Mouse (Mus musculus) limb, embryonic 12.5 days (tissue): ENCODE results near the gene Zfp787. TPM values are rescaled to one million over a fixed set of nuclear protein-coding genes. Genes with fewer than 3 reads are reported as not detected.

Source experiments
- ATAC-seq: fragments of 200-750 bp; cut with Nextera tagmentation; 2 replicates; pipeline ENCODE4 v1.8.0; 2017; ENCODE audit warnings: low read depth, moderate TSS enrichment; ENCODE audit not compliant: insufficient number of reproducible peaks, insufficient read depth, low FRiP score, low TSS enrichment
- H3K27ac ChIP-seq: fragments of 300-500 bp; sonication (generic); 2 replicates; pipeline ENCODE4 v1.5.1; 2016; ENCODE audit warnings: mild to moderate bottlenecking, moderate library complexity
- H3K27me3 ChIP-seq: fragments of 300-500 bp; sonication (generic); 2 replicates; pipeline ENCODE4 v1.6.1; 2016; ENCODE audit warnings: mild to moderate bottlenecking, moderate library complexity
- H3K36me3 ChIP-seq: fragments of 300-500 bp; sonication (generic); 2 replicates; pipeline ENCODE4 v1.6.1; 2016; ENCODE audit warnings: mild to moderate bottlenecking, moderate library complexity
- H3K4me1 ChIP-seq: fragments of 300-500 bp; sonication (generic); replicated peaks from 2 replicates; pipeline ENCODE4 v1.6.1; 2016
- H3K4me2 ChIP-seq: fragments of 300-500 bp; sonication (generic); 2 replicates; pipeline ENCODE4 v1.6.1; 2016; ENCODE audit warnings: mild to moderate bottlenecking, moderate library complexity
- H3K4me3 ChIP-seq: fragments of 300-500 bp; sonication (generic); replicated peaks from 2 replicates; pipeline ENCODE4 v1.5.1; 2016; ENCODE audit warnings: mild to moderate bottlenecking
- H3K9ac ChIP-seq: fragments of 300-500 bp; sonication (generic); replicated peaks from 2 replicates; pipeline ENCODE4 v1.6.1; 2016; ENCODE audit warnings: mild to moderate bottlenecking, moderate library complexity
- H3K9me3 ChIP-seq: fragments of 300-500 bp; sonication (generic); 2 replicates; pipeline ENCODE4 v1.6.1; 2016; ENCODE audit warnings: mild to moderate bottlenecking, moderate library complexity
- WGBS: fragments of 180-500 bp; shearing (Covaris S2); methylation state at CpG from one replicate; pipeline ENCODE4 v1.1.7; 2016; 5-methylcytosine and 5-hydroxymethylcytosine counted together
- polyA plus RNA-seq: library from polyadenylated mRNA; unstranded; fragments of >200 nt; fragmentation: Nextera tagmentation; extraction: Ambion mirVana; gene quantifications from 2 replicates; pipeline ENCODE4 v1.2.1, GENCODE M21; 2016

The Zfp787 gene
- polyA plus RNA-seq, 1 experiment from 2014 or later, result 36.1 TPM

DNA sequence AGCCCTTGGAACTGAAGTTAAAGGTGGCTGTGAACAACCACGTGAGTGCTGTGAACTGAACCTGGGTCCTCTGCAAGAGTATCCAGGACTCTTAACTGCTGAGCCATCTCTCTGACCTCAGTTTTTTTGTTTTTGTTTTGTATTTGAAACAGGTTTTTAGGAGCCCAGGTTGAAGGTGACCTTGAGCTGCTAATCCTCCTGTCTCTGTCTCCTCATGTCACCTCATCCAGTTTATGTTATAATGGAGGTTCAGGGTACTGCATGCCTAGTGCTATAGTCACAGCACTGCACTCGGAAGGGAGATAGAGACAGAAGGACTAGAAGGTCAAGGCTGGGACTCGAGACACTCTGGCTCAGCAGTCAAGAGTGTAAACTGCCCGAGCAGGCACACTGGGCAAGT lies 6.4 kb upstream of the Zfp787 start:
- no peaks in the 10 kb centered on the region for H3K9me3 ChIP-seq
- no peak for ATAC-seq
- H3K9ac ChIP-seq, result no peak overlapping the region
- 67% methylated on average over 4 of the region's 4 CpGs for WGBS
- H3K4me3 ChIP-seq, result no peak overlapping the region
- H3K36me3 ChIP-seq, result no peaks in the 10 kb centered on the region
- H3K27ac ChIP-seq, result no peak overlapping the region
- no peaks in the 10 kb centered on the region for H3K4me1 ChIP-seq
- H3K4me2 ChIP-seq, result no peak overlapping the region
- no peaks in the 10 kb centered on the region for H3K27me3 ChIP-seq

DNA sequence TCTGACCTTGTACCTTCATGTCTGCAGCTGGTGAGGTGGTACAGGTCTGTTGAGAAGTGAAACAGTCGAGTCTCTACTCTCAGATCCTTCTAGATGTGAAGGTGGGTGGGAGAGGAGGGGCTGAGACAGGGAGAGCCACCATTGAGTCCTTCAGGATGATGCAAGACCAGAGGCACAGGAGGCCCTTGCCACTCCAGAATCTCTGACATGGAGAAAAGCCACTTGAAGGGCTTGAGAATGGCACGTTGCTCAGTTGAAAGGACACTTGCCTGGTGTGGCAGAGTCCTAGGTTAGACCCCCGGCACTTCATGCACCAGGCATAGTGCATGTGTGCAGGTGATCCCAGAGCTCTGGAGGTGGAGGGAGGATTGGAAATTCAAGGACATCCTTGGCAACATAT lies 5.7 kb upstream of the Zfp787 start:
- Histone ChIP-seq H3K27ac (no peak overlapping the region), H3K9ac (no peak overlapping the region), H3K4me3 (no peak overlapping the region), H3K36me3 (no peaks in the 10 kb centered on the region), H3K4me2 (no peak overlapping the region), H3K27me3 (no peaks in the 10 kb centered on the region), H3K4me1 (peaks cover 4% of the 10 kb centered on the region), H3K9me3 (no peaks in the 10 kb centered on the region)
- WGBS, result 65% methylated on average over 3 of the region's 3 CpGs
- no peak for ATAC-seq

DNA sequence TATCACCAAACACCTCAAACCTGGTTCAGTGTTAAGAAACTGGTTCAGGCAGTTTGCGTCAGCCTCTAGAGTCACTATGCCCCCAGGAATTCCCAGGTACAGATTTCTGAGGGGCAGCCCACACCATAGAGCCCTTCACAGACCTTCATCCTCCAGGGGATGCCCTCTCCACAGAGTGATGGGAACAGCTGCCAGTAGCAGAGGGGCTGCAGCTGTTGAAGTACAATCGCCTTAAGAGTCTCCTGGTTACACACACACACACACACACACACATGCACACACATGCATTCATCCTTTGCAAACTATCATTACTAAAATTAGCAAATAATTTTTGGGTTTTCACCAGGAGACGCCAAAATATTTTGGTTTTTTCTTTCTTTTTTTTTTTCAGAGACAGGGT lies 3.8 kb upstream of the Zfp787 start:
- H3K9me3 ChIP-seq, result no peaks in the 10 kb centered on the region

DNA sequence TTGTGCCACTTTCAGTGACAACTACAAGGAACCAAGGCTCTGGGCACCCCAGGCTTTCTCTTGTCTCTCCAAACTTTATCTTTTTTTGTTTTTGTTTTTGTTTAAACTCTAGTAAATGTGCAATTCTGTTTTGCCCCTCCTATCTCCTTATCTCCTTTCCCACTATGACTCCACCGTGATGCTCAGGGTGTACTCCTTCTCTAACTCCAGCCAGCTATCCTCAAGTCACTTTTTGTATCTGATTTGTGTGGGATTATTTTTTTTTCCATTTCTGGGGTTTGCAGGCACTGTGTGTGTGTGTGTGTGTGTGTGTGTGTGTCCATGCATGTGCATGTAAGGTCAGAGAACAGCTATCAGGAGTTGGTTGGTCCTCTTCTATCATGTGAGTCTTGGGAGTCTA lies 1.7 kb upstream of the Zfp787 start:
- Histone ChIP-seq H3K4me2 (no peak overlapping the region), H3K36me3 (no peaks in the 10 kb centered on the region), H3K27me3 (no peaks in the 10 kb centered on the region), H3K4me1 (peaks cover 22% of the 10 kb centered on the region), H3K4me3 (no peak overlapping the region), H3K9ac (no peak overlapping the region), H3K27ac (no peak overlapping the region), H3K9me3 (no peaks in the 10 kb centered on the region)
- no peak for ATAC-seq
- WGBS, result 85% methylated on average over 1 of the region's 1 CpGs

More for the DNA sequence above, 3.8 kb upstream of the Zfp787 start:
- WGBS, result 75% methylated on average over 3 of the region's 3 CpGs
- no peak for ATAC-seq
- Histone ChIP-seq H3K27me3 (no peaks in the 10 kb centered on the region), H3K4me3 (no peak overlapping the region), H3K4me2 (no peak overlapping the region), H3K27ac (no peak overlapping the region; the same call in 1 of the 2 replicates), H3K9ac (no peak overlapping the region), H3K36me3 (no peaks in the 10 kb centered on the region), H3K4me1 (peaks cover 10% of the 10 kb centered on the region)

DNA sequence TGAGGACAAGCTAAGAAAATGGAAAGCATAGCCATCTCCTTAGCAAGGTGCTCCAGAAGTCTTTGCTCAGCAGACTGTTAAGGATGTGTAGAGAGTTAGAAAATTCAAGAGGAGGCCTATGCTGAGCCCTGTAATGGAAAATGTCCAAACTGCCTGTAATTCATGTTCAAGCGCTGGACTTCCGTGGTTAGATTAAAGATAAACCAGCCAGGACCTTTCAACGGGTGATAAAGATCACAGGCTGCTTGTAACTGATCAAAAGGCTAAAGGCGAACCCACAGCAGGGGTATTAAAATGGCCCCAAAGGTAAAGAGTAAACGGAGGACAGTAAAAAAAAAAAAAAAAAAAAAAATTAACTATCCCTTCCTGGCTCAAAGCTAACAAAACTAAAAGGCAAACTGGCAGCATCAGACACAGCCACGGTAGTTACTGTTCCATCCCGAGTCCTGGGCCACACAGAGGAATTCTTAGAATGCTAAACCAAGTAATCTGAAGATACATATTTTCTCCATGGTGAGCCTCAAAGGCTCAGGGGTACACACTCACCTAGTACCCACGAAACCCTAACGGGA lies 1.2 kb upstream of the Zfp787 start:
- 45% methylated on average over 9 of the region's 9 CpGs for WGBS
- H3K9me3 ChIP-seq, result no peaks in the 10 kb centered on the region
- H3K4me3 ChIP-seq, result peak overlapping the region; percentile 74
- ATAC-seq, result no peak
- H3K4me2 ChIP-seq, result peak overlapping the region; percentile 89
- peaks cover 22% of the 10 kb centered on the region for H3K4me1 ChIP-seq
- H3K36me3 ChIP-seq, result no peaks in the 10 kb centered on the region
- no peak overlapping the region; the same call in 1 of the 2 replicates for H3K27ac ChIP-seq
- H3K27me3 ChIP-seq, result no peaks in the 10 kb centered on the region
- H3K9ac ChIP-seq, result 0 out of 2 replicates have a peak overlapping the region, but pooled peaks have one; percentile 88

DNA sequence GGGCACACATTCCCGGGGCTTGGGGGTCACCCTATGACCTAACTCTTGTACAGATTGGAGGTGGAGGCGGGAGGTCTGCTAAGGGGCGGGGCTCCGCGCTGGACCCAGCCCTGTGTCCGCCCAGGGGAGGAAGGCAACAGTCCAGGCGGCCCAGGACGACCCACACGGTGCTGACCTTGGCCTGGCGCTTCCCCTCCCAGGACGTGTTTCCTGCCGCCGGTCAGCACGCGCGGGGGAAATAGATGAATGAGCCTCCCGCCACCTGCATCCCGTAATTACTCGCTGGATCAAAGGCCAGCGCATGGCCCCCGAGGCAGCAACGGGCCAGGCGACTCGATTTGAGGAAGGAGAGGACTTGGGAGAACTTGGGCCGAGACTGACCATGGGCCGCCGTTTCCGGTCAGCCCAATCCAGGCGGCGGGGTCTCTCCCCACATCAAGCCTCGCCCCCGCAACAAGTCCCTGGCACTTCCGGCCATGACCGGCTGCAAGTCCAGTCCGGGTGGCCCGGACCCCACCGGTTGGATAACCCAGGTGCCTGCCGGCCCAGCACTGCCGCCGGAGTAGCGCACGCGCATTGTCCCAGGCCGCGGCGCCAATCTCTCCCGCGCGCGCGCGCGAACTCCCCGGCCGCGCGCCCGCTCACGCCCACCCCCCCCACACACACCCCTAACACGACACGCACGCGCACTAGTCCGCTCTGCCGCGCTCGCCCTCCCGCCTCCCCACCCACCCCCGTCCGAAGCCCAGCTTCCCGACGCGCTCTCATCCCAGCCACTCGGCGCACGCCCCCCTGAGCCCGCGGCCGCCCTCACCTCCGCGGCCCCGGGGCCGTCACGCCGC lies 545 bp downstream of the Zfp787 start:
- H3K27ac ChIP-seq, result peak overlapping the region; percentile 92
- peak overlapping the region; percentile 74 for H3K4me3 ChIP-seq
- H3K36me3 ChIP-seq, result no peaks in the 10 kb centered on the region
- H3K4me1 ChIP-seq, result peaks cover 22% of the 10 kb centered on the region
- H3K9me3 ChIP-seq, result no peaks in the 10 kb centered on the region
- H3K9ac ChIP-seq, result peak overlapping the region; percentile 88
- H3K4me2 ChIP-seq, result peak overlapping the region; percentile 89
- H3K27me3 ChIP-seq, result no peaks in the 10 kb centered on the region
- WGBS, result 0% methylated on average over 76 of the region's 85 CpGs
- ATAC-seq, result peak; percentile 77

DNA sequence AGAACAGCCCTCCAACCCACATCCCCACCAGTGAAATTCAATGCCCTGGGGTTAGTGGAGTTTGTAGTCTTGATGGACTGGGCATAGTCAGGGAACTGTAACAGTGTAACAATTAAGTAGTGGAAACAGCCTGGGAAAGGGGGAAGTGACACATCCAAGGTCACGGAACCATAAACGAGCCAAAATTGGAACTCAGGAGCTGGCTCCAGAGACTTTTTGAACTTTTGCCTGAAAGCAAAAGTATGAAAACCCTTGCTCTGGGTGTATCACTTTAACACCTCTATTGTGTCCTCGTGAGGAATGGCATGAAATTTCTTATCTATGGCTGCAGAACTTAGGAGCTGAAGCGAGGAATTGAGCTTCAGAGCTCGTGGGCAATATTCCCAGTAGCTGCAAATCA lies 1.6 kb downstream of the Zfp787 start:
- 89% methylated on average over 5 of the region's 5 CpGs for WGBS
- Histone ChIP-seq H3K36me3 (no peaks in the 10 kb centered on the region), H3K4me2 (peak overlapping the region; percentile 89), H3K27me3 (no peaks in the 10 kb centered on the region), H3K27ac (no peak overlapping the region), H3K4me3 (peak overlapping the region; percentile 74), H3K9ac (0 out of 2 replicates have a peak overlapping the region, but pooled peaks have one; percentile 88), H3K9me3 (no peaks in the 10 kb centered on the region), H3K4me1 (peaks cover 24% of the 10 kb centered on the region)
- ATAC-seq, result no peak

DNA sequence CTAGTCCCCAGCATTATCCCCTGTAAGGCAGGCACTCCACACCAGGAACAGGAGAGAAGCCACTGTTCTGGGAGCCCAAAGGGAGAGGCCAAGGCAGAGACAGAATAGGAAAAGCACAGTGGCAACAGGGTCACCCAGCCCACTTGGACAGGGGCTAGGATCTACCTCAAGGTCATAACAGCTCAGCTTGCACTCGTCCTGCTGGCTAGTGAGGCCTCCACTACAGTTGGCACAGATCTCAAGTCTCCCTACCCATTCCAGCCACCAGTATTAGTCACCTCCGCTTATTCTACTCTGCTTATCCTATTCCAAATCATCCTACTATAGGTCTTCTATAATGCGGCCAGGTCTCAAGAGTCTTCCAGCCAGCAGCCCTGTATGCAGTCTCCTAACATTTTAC lies 2.7 kb downstream of the Zfp787 start:
- H3K4me1 ChIP-seq, result peaks cover 32% of the 10 kb centered on the region
- 94% methylated on average over 3 of the region's 3 CpGs for WGBS
- no peaks in the 10 kb centered on the region for H3K36me3 ChIP-seq

DNA sequence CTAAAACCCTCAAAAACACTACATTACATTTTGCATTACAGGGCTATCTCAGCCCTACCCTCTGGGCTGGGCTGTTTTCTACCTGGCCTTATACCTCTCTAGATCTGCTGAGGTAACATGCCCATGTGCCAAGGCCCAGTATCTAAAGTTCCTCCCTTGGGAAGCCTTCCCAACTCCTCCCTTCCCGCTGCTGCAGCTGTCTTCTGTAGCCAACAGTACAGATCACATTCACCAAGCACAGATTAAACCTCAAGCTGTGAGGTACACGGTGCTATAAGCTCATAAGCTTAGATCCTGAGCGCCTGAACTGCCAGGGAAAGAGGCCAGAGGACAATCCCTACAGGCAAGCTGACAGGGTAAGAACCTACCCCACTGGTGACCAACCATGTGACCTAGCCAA lies 3.8 kb downstream of the Zfp787 start:
- Histone ChIP-seq H3K4me1 (peaks cover 32% of the 10 kb centered on the region), H3K4me2 (no peak overlapping the region), H3K9me3 (no peaks in the 10 kb centered on the region), H3K27me3 (no peaks in the 10 kb centered on the region), H3K36me3 (no peaks in the 10 kb centered on the region), H3K4me3 (no peak overlapping the region), H3K9ac (no peak overlapping the region), H3K27ac (no peak overlapping the region)
- ATAC-seq, result no peak
- WGBS, result 78% methylated on average over 3 of the region's 3 CpGs

More for the DNA sequence above, 2.7 kb downstream of the Zfp787 start:
- H3K4me3 ChIP-seq, result no peak overlapping the region
- no peak overlapping the region for H3K4me2 ChIP-seq
- ATAC-seq, result no peak
- no peak overlapping the region for H3K27ac ChIP-seq
- H3K27me3 ChIP-seq, result no peaks in the 10 kb centered on the region
- no peaks in the 10 kb centered on the region for H3K9me3 ChIP-seq
- no peak overlapping the region for H3K9ac ChIP-seq

DNA sequence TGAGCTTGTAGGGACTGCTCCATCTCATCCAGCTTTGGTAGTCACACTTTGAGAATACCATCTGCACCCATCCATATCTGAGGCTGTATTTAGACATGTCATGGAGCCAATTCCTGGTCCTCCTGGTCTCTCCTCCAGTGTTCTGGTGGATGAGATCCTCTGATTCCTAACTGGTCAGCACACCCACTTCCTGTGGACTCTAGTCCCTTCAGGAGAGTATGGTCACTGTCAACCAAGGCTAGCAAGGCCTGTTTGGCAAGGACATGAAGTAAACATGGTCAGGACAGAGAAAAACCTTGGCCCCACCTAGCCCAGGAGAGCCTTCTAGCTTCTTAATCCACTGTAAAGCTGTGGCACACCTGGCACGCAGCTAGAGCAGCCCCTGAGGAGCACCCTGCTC lies 4.5 kb downstream of the Zfp787 start:
- ATAC-seq, result no peak
- no peak overlapping the region for H3K4me3 ChIP-seq
- no peaks in the 10 kb centered on the region for H3K27me3 ChIP-seq
- no peak overlapping the region for H3K27ac ChIP-seq
- H3K4me1 ChIP-seq, result peaks cover 35% of the 10 kb centered on the region
- H3K9ac ChIP-seq, result no peak overlapping the region
- H3K4me2 ChIP-seq, result no peak overlapping the region
- 85% methylated on average over 1 of the region's 1 CpGs for WGBS
- no peaks in the 10 kb centered on the region for H3K9me3 ChIP-seq
- H3K36me3 ChIP-seq, result no peaks in the 10 kb centered on the region

DNA sequence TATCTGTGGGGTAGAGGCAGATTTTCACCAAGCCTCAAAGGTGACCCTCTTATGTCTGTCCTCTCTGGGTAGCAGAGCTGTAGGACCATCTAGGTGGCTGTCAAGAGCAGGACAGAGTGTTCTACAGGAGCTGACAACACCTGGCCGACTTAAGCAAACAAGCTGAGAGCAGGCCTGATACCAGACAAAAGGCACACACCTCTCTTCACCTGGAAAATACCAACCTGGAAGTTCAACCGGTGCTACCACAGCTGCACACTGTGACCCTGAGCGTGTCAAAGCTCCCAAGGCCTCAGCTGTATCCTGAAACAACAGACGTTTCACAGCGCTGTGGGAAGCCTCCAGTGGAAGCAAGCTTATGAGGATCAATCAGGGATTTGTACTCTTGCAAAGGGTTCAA lies 8.1 kb downstream of the Zfp787 start:
- no peaks in the 10 kb centered on the region for H3K27me3 ChIP-seq
- H3K4me2 ChIP-seq, result no peak overlapping the region
- no peak overlapping the region for H3K27ac ChIP-seq
- WGBS, result 83% methylated on average over 5 of the region's 5 CpGs
- peaks cover 20% of the 10 kb centered on the region for H3K4me1 ChIP-seq
- no peaks in the 10 kb centered on the region for H3K36me3 ChIP-seq
- no peak overlapping the region for H3K9ac ChIP-seq
- H3K4me3 ChIP-seq, result no peak overlapping the region
- ATAC-seq, result no peak
- H3K9me3 ChIP-seq, result no peaks in the 10 kb centered on the region
